Mouse (Mus musculus): ENCODE measurements around the gene Lnp1. TPM values are rescaled to one million over a fixed set of nuclear protein-coding genes. Genes with fewer than 3 reads are reported as not detected.

Gene Lnp1
- polyA plus RNA-seq, 1 experiment from 2014 or later = not detected

GRCm38 (mm10) chr16:56891583-56891982, 36.3 kb downstream of the Lnp1 start:
- no peak overlapping the region for H3K4me3 ChIP-seq (ENCODE audit: low read depth, low read length)
- WGBS = 90% methylated on average over 5 of the region's 5 CpGs
- ATAC-seq (replicated peaks; ENCODE audit: low FRiP score) = no peak
- no peak overlapping the region for H3K4me2 ChIP-seq (ENCODE audit: low read depth, low read length, severe bottlenecking)
- H3K4me1 ChIP-seq (replicated peaks; ENCODE audit: control insufficient read depth, insufficient read depth, low read length) = no peaks in the 10 kb centered on the region
- DNase-seq (ENCODE audit: low spot score) = no peak
- no peaks in the 10 kb centered on the region for H3K27me3 ChIP-seq (ENCODE audit: control insufficient read depth, insufficient read depth, low read length)
- no peaks in the 10 kb centered on the region for H3K36me3 ChIP-seq (ENCODE audit: control insufficient read depth, insufficient read depth, low read length)
- no peaks in the 10 kb centered on the region for H3K9me3 ChIP-seq (ENCODE audit: control insufficient read depth, low read length)
- no peak overlapping the region for H3K27ac ChIP-seq (ENCODE audit: low read depth, low read length)
- H3K9ac ChIP-seq (ENCODE audit: low read length) = no peak overlapping the region

GRCm38 (mm10) chr16:56886616-56887116, 41.2 kb downstream of the Lnp1 start:
- no peaks in the 10 kb centered on the region for H3K9me3 ChIP-seq (ENCODE audit: control insufficient read depth, low read length)
- 24% methylated on average over 9 of the region's 9 CpGs for WGBS
- H3K27ac ChIP-seq (ENCODE audit: low read depth, low read length) = no peak overlapping the region
- ATAC-seq (replicated peaks; ENCODE audit: low FRiP score) (no peak), DNase-seq (ENCODE audit: low spot score) (no peak)
- H3K27me3 ChIP-seq (ENCODE audit: control insufficient read depth, insufficient read depth, low read length) = no peaks in the 10 kb centered on the region
- no peaks in the 10 kb centered on the region; the same call in 1 of the 2 replicates for H3K4me1 ChIP-seq (replicated peaks; ENCODE audit: control insufficient read depth, insufficient read depth, low read length)
- H3K9ac ChIP-seq (ENCODE audit: low read length) = no peak overlapping the region
- H3K4me3 ChIP-seq (ENCODE audit: low read depth, low read length) = peak overlapping the region; percentile 37
- no peaks in the 10 kb centered on the region for H3K36me3 ChIP-seq (ENCODE audit: control insufficient read depth, insufficient read depth, low read length)
- peak overlapping the region; percentile 61 for H3K4me2 ChIP-seq (ENCODE audit: low read depth, low read length, severe bottlenecking)

- Histone ChIP-seq H3K4me2 (ENCODE audit: low read depth, low read length, severe bottlenecking) (peak within 1 kb of the TSS; percentile 61), H3K4me3 (ENCODE audit: low read depth, low read length) (peak within 1 kb of the TSS; percentile 37), H3K4me1 (replicated peaks; ENCODE audit: control insufficient read depth, insufficient read depth, low read length) (no peaks in the 10 kb centered on the region; the same call in 1 of the 2 replicates), H3K27me3 (ENCODE audit: control insufficient read depth, insufficient read depth, low read length) (no peaks in the 10 kb centered on the region), H3K9me3 (ENCODE audit: control insufficient read depth, low read length) (no peaks in the 10 kb centered on the region), H3K36me3 (ENCODE audit: control insufficient read depth, insufficient read depth, low read length) (no peaks in the 10 kb centered on the region), H3K27ac (ENCODE audit: low read depth, low read length) (no peak within 1 kb of the TSS), H3K9ac (ENCODE audit: low read length) (peak within 1 kb of the TSS; percentile 45)
- peak; percentile 87 for DNase-seq (ENCODE audit: low spot score)
- ATAC-seq (replicated peaks; ENCODE audit: low FRiP score) = peak; percentile 99
- 5% methylated on average over 24 of the region's 25 CpGs for whole genome bisulfite sequencing
These were observed 41.8 kb downstream of the Lnp1 start, which contains the start of gene Tmem45a for GRCm38 (mm10) chr16:56885824-56886615. Tmem45a (minus strand) TSS chr16:56886166.

- no peaks in the 10 kb centered on the region for H3K9me3 ChIP-seq (ENCODE audit: control insufficient read depth, low read length)
- H3K4me3 ChIP-seq (ENCODE audit: low read depth, low read length) = no peak overlapping the region
- H3K4me1 ChIP-seq (replicated peaks; ENCODE audit: control insufficient read depth, insufficient read depth, low read length) = no peaks in the 10 kb centered on the region; the same call in 1 of the 2 replicates
- 93% methylated on average over 6 of the region's 6 CpGs for WGBS
- ATAC-seq (replicated peaks; ENCODE audit: low FRiP score) = no peak
- no peaks in the 10 kb centered on the region for H3K36me3 ChIP-seq (ENCODE audit: control insufficient read depth, insufficient read depth, low read length)
- no peak overlapping the region for H3K27ac ChIP-seq (ENCODE audit: low read depth, low read length)
- H3K4me2 ChIP-seq (ENCODE audit: low read depth, low read length, severe bottlenecking) = no peak overlapping the region
- no peaks in the 10 kb centered on the region for H3K27me3 ChIP-seq (ENCODE audit: control insufficient read depth, insufficient read depth, low read length)
- no peak for DNase-seq (ENCODE audit: low spot score)
- H3K9ac ChIP-seq (ENCODE audit: low read length) = no peak overlapping the region
These were observed 43.0 kb downstream of the Lnp1 start for GRCm38 (mm10) chr16:56884811-56885210.

GRCm38 (mm10) chr16:56873410-56873809, 54.5 kb downstream of the Lnp1 start:
- Histone ChIP-seq H3K4me1 (replicated peaks; ENCODE audit: control insufficient read depth, insufficient read depth, low read length) (no peaks in the 10 kb centered on the region), H3K27me3 (ENCODE audit: control insufficient read depth, insufficient read depth, low read length) (no peaks in the 10 kb centered on the region), H3K4me3 (ENCODE audit: low read depth, low read length) (no peak overlapping the region), H3K36me3 (ENCODE audit: control insufficient read depth, insufficient read depth, low read length) (no peaks in the 10 kb centered on the region), H3K4me2 (ENCODE audit: low read depth, low read length, severe bottlenecking) (no peak overlapping the region), H3K9ac (ENCODE audit: low read length) (no peak overlapping the region), H3K27ac (ENCODE audit: low read depth, low read length) (no peak overlapping the region), H3K9me3 (ENCODE audit: control insufficient read depth, low read length) (no peaks in the 10 kb centered on the region)
- WGBS = 26% methylated on average over 2 of the region's 2 CpGs
- DNase-seq (ENCODE audit: low spot score) = no peak
- ATAC-seq (replicated peaks; ENCODE audit: low FRiP score) = no peak

GRCm38 (mm10) chr16:56870458-56870857, 57.4 kb downstream of the Lnp1 start:
- Histone ChIP-seq H3K36me3 (ENCODE audit: control insufficient read depth, insufficient read depth, low read length) (no peaks in the 10 kb centered on the region), H3K9ac (ENCODE audit: low read length) (no peak overlapping the region), H3K4me3 (ENCODE audit: low read depth, low read length) (no peak overlapping the region), H3K27ac (ENCODE audit: low read depth, low read length) (no peak overlapping the region), H3K27me3 (ENCODE audit: control insufficient read depth, insufficient read depth, low read length) (no peaks in the 10 kb centered on the region), H3K4me2 (ENCODE audit: low read depth, low read length, severe bottlenecking) (no peak overlapping the region), H3K4me1 (replicated peaks; ENCODE audit: control insufficient read depth, insufficient read depth, low read length) (no peaks in the 10 kb centered on the region), H3K9me3 (ENCODE audit: control insufficient read depth, low read length) (no peaks in the 10 kb centered on the region)
- DNase-seq (ENCODE audit: low spot score) = no peak
- no peak for ATAC-seq (replicated peaks; ENCODE audit: low FRiP score)
- 83% methylated on average over 3 of the region's 3 CpGs for WGBS

GRCm38 (mm10) chr16:56868361-56868760, 59.5 kb downstream of the Lnp1 start:
- no peaks in the 10 kb centered on the region for H3K4me1 ChIP-seq (replicated peaks; ENCODE audit: control insufficient read depth, insufficient read depth, low read length)
- no peak overlapping the region for H3K27ac ChIP-seq (ENCODE audit: low read depth, low read length)
- H3K9ac ChIP-seq (ENCODE audit: low read length) = no peak overlapping the region
- no peak overlapping the region for H3K4me2 ChIP-seq (ENCODE audit: low read depth, low read length, severe bottlenecking)
- no peaks in the 10 kb centered on the region for H3K9me3 ChIP-seq (ENCODE audit: control insufficient read depth, low read length)
- H3K27me3 ChIP-seq (ENCODE audit: control insufficient read depth, insufficient read depth, low read length) = no peaks in the 10 kb centered on the region
- H3K4me3 ChIP-seq (ENCODE audit: low read depth, low read length) = no peak overlapping the region
- WGBS = 85% methylated on average over 5 of the region's 5 CpGs
- no peak for ATAC-seq (replicated peaks; ENCODE audit: low FRiP score)
- no peak for DNase-seq (ENCODE audit: low spot score)
- no peaks in the 10 kb centered on the region for H3K36me3 ChIP-seq (ENCODE audit: control insufficient read depth, insufficient read depth, low read length)

- no peaks in the 10 kb centered on the region for H3K27me3 ChIP-seq (ENCODE audit: control insufficient read depth, insufficient read depth, low read length)
- no peaks in the 10 kb centered on the region for H3K4me1 ChIP-seq (replicated peaks; ENCODE audit: control insufficient read depth, insufficient read depth, low read length)
- DNase-seq (ENCODE audit: low spot score) (no peak), ATAC-seq (replicated peaks; ENCODE audit: low FRiP score) (no peak)
- H3K27ac ChIP-seq (ENCODE audit: low read depth, low read length) = no peak overlapping the region
- no peaks in the 10 kb centered on the region for H3K36me3 ChIP-seq (ENCODE audit: control insufficient read depth, insufficient read depth, low read length)
- WGBS = 79% methylated on average over 4 of the region's 4 CpGs
- no peaks in the 10 kb centered on the region for H3K9me3 ChIP-seq (ENCODE audit: control insufficient read depth, low read length)
- H3K4me3 ChIP-seq (ENCODE audit: low read depth, low read length) = no peak overlapping the region
- no peak overlapping the region for H3K9ac ChIP-seq (ENCODE audit: low read length)
- no peak overlapping the region for H3K4me2 ChIP-seq (ENCODE audit: low read depth, low read length, severe bottlenecking)
These were observed 60.3 kb downstream of the Lnp1 start for GRCm38 (mm10) chr16:56867591-56867990.
